Mouse (Mus musculus) splenic B cell, adult 2 months (primary cell): ENCODE data around the gene Gm32717.
"Not testable (repeated sequence)": the region's sequence is repeated elsewhere in the genome, so short reads cannot be mapped to it uniquely, and the experiment has no call there.

Experiments used
- DNase-seq: peaks from one replicate; pipeline ENCODE4 v3.0.0-alpha.2; 2011; ENCODE audit warnings: low read depth, low spot score
- H3K27me3 ChIP-seq: 2 replicates; pipeline ENCODE4 v1.6.1; 2012; ENCODE audit warnings: mild to moderate bottlenecking, low read length, moderate library complexity, mixed read lengths; ENCODE audit not compliant: control insufficient read depth, poor library complexity, insufficient read depth, severe bottlenecking
- H3K36me3 ChIP-seq: 2 replicates; pipeline ENCODE4 v1.6.1; 2012; ENCODE audit warnings: mild to moderate bottlenecking, low read length, moderate library complexity, mixed read lengths; ENCODE audit not compliant: control insufficient read depth, poor library complexity, insufficient read depth, severe bottlenecking

Gene Gm32717

GRCm38 (mm10) chr10:118240680-118241079 lies at the start of gene Gm32717:
TSS of gene Gm32717 (minus strand) at chr10:118240780.
- not testable (repeated sequence) for H3K36me3 ChIP-seq, H3K27me3 ChIP-seq, DNase-seq

- DNase-seq, H3K27me3 ChIP-seq, H3K36me3 ChIP-seq: not testable (repeated sequence)
Observed at GRCm38 (mm10) chr10:118283016-118283415, 42.4 kb upstream of the Gm32717 start.

GRCm38 (mm10) chr10:118282565-118282964 lies 42.0 kb upstream of the Gm32717 start:
- not testable (repeated sequence) for DNase-seq, H3K27me3 ChIP-seq, H3K36me3 ChIP-seq

GRCm38 (mm10) chr10:118278069-118278468 lies 37.5 kb upstream of the Gm32717 start:
- not testable (repeated sequence) for DNase-seq, H3K27me3 ChIP-seq

GRCm38 (mm10) chr10:118271416-118271815 lies 30.8 kb upstream of the Gm32717 start:
- not testable (repeated sequence) for DNase-seq, H3K36me3 ChIP-seq, H3K27me3 ChIP-seq

More at GRCm38 (mm10) chr10:118278069-118278468, 37.5 kb upstream of the Gm32717 start:
- H3K36me3 ChIP-seq: not testable (repeated sequence)

GRCm38 (mm10) chr10:118268812-118269211 lies 28.2 kb upstream of the Gm32717 start:
- not testable (repeated sequence) for H3K36me3 ChIP-seq, DNase-seq, H3K27me3 ChIP-seq

GRCm38 (mm10) chr10:118258388-118258787 lies 17.8 kb upstream of the Gm32717 start, which contains the start of gene Gm32802:
TSS of gene Gm32802 (plus strand) at chr10:118258688.
- not testable (repeated sequence) for H3K36me3 ChIP-seq

GRCm38 (mm10) chr10:118250852-118251295 lies 10.3 kb upstream of the Gm32717 start:
- H3K27me3 ChIP-seq: no peaks in the 10 kb centered on the region
- H3K36me3 ChIP-seq: no peaks in the 10 kb centered on the region
- peak; percentile 18 for DNase-seq

More at GRCm38 (mm10) chr10:118258388-118258787, 17.8 kb upstream of the Gm32717 start, which contains the start of gene Gm32802:
- DNase-seq, H3K27me3 ChIP-seq: not testable (repeated sequence)

GRCm38 (mm10) chr10:118249006-118249595 lies 8.5 kb upstream of the Gm32717 start:
- H3K27me3 ChIP-seq, DNase-seq, H3K36me3 ChIP-seq: not testable (repeated sequence)

GRCm38 (mm10) chr10:118232607-118233006 lies 8.0 kb downstream of the Gm32717 start:
- H3K36me3 ChIP-seq, DNase-seq: not testable (repeated sequence)

GRCm38 (mm10) chr10:118227629-118228028 lies 13.0 kb downstream of the Gm32717 start:
- H3K36me3 ChIP-seq, H3K27me3 ChIP-seq, DNase-seq: not testable (repeated sequence)

More at GRCm38 (mm10) chr10:118232607-118233006, 8.0 kb downstream of the Gm32717 start:
- H3K27me3 ChIP-seq: not testable (repeated sequence)

- DNase-seq, H3K27me3 ChIP-seq, H3K36me3 ChIP-seq: not testable (repeated sequence)
Observed at GRCm38 (mm10) chr10:118215719-118216393, 24.7 kb downstream of the Gm32717 start.

GRCm38 (mm10) chr10:118204642-118205041 lies 35.9 kb downstream of the Gm32717 start, which contains the start of gene Il22:
TSS of gene Il22 (plus strand) at chr10:118204942.
- DNase-seq: no peak
- Histone ChIP-seq H3K27me3 (no peaks in the 10 kb centered on the region), H3K36me3 (no peaks in the 10 kb centered on the region)

- not testable (repeated sequence) for H3K36me3 ChIP-seq, H3K27me3 ChIP-seq, DNase-seq
Observed at GRCm38 (mm10) chr10:118195150-118195549, 45.4 kb downstream of the Gm32717 start.
